Mouse (Mus musculus) effector memory CD4-positive, alpha-beta T cell, adult 7 months (primary cell): ENCODE data around the gene Trpc2. TPM values are rescaled to one million over a fixed set of nuclear protein-coding genes. Genes with fewer than 3 reads are reported as not detected.

ENCODE experiments used
- polyA plus RNA-seq: library from polyadenylated mRNA; unstranded; fragments of 100-300 nt; shearing (Covaris generic); gene quantifications from one replicate; pipeline ENCODE4 v1.2.1, GENCODE M21; 2017

Trpc2 gene
- polyA plus RNA-seq: 0.20 TPM

DNA sequence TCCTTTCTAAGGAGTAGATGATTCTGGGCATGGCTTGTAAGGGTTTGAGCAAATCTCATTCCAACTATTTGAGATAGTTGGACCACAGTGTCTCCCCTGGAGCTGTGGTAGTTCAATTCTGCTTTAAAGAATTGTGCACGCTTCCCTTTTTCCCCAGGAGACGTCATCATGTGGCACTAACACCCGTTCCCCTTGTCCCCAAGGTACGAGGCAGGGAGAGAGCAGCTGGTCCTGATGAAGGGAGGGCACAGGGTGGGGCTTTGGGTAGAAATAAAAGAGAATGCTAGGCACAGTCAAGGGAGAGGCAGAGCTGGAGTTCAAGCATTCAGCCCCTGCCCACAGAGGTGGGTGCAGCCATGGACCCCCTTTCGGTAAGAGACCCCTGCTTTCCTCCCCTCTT lies at the start of gene Trpc2:
Gene Trpc2, plus strand, starts transcription at position 301 of the 400 bp plus-strand sequence.

DNA sequence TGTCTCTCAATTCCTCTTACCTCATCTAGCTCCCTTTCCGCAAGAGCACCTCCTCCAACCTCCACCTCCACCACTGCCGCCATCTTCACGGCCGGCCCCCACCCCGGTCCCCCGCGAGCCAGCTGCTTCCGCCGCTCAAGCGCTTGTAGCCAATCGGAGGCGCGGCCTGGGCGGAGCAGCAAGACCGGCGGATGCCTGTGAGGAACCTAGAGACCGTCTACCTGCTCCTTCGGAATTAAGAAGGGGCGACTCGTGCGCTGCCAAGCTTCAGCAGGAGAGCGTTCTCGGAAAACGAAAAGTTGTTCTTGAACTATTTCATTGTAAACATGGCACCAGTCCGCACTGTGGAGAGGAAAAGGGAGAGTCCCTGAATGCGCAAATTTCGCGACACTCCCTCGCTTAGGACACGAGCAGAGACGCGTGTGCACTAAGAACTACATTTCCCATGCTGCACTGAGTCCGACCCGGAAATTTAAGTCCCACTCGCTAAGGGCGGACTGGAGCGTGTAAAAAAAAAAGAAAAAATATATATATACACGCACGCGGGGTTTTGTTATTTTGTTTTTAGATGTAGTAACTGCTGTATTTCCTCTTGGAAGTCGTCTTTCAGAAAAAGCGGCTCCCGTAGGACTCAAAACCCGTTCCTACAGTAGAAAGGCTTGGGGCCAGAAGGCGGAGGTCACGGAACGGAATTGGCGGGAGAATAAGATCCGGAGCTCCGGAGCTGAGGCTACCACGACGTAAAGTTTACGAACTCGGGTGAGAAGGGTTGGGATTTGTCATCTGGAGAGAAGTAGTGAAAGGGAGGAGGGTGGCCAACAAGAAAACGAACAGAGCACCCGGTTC lies 17.6 kb upstream of the Trpc2 start, which contains the start of the genes Rnf121, Xndc1 and Xntrpc:
Gene Rnf121, minus strand, starts transcription at position 424 of the 846 bp plus-strand sequence.
Gene Xndc1, plus strand, starts transcription at position 466 of the 846 bp plus-strand sequence.
Gene Xntrpc, plus strand, starts transcription at position 668 of the 846 bp plus-strand sequence.

GRCm38 (mm10) chr7:102101487-102101886 lies 18.6 kb downstream of the Trpc2 start, which contains the start of gene Art1:
Art1 (plus strand) TSS chr7:102101743.

DNA sequence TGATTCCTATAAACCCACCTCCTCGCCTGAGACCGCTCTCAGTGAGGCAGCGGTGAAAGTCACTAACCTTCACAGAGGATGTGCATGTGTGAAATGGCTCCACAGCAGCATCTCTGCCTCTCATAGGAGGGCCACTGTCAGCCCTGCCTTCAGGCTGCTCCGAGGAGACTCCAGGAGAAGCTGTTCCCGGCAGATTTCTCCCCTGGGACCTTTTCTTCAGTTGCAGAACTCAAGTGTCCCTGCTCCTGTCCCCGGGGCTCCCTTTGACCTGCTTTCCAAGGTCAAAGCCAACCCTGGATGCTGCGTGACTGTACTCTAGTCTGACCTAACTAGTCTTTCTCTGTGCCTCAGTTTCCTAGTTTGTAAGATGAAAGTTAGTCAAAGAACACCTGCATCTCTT lies 26.3 kb downstream of the Trpc2 start, which contains the start of gene Art5:
Gene Art5, minus strand, starts transcription at position 319 of the 400 bp plus-strand sequence.

DNA sequence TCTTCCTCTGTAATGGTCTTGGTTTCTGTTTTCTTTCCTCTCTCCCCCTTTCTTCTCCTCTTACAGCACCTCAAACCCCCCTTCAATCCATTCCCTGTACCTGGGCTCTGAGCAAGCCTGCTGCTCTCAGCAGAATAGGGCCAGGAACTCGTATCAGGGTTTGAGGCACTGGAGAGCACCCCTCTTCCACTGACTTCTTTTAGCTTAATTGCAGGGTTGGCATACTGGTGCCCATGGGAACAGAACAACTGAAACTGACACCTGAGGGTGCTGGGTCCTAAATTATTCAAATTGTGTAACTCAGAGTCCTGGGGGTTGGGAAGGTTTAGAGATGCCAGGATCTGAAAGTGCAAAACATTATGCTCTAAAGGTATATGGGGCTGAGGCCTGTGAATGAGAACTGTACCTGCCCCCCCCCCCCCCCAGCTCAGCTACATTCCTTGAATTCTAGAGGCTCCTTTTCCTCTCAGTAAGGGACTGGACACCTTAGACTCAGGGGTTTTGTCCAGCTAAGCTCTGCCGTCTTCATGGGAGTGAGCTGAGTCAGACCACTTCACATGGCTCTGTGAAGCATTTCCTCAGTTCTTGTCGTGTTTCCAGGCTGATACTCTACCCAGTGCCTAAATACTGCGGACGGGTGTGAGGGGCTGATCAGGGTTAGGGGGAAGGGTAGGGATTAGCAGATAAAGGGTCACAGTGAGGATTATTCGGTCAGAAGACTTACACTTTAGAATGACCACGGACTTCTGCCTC lies 33.8 kb downstream of the Trpc2 start, which contains the start of gene Chrna10:
Gene Chrna10, minus strand, starts transcription at position 250 of the 753 bp plus-strand sequence.

Other genes with a start within 250 kb of the Trpc2 start
- gene Inppl1, start 244.9 kb upstream of the Trpc2 start, polyA plus RNA-seq: 8.5 TPM
- not detected for gene Folr2, start 225.9 kb upstream of the Trpc2 start, polyA plus RNA-seq
- 24.8 TPM for gene Anapc15, start 219.4 kb upstream of the Trpc2 start, polyA plus RNA-seq
- not detected for gene Folr1, start 212.3 kb upstream of the Trpc2 start, polyA plus RNA-seq
- 74.6 TPM for gene Lamtor1, start 177.2 kb upstream of the Trpc2 start, polyA plus RNA-seq
- gene Tomt, start 176.8 kb upstream of the Trpc2 start, polyA plus RNA-seq: not detected
- gene Lrrc51, start 149.2 kb upstream of the Trpc2 start, polyA plus RNA-seq: 3.7 TPM
- 131 TPM for gene Numa1, start 149.0 kb upstream of the Trpc2 start, polyA plus RNA-seq
- gene Il18bp, start 64.4 kb upstream of the Trpc2 start, polyA plus RNA-seq: 4.4 TPM
- gene Rnf121, start 17.6 kb upstream of the Trpc2 start, polyA plus RNA-seq: 18.6 TPM
- 24.6 TPM for gene Xndc1, start 17.6 kb upstream of the Trpc2 start, polyA plus RNA-seq
- 0.27 TPM for gene Xntrpc, start 17.4 kb upstream of the Trpc2 start, polyA plus RNA-seq
- 0.32 TPM for gene Art1, start 18.6 kb downstream of the Trpc2 start, polyA plus RNA-seq
- 1.0 TPM for gene Art5, start 26.4 kb downstream of the Trpc2 start, polyA plus RNA-seq
- not detected for gene Chrna10, start 33.7 kb downstream of the Trpc2 start, polyA plus RNA-seq
- gene Nup98, start 127.1 kb downstream of the Trpc2 start, polyA plus RNA-seq: 123 TPM
- 33.9 TPM for gene Pgap2, start 127.1 kb downstream of the Trpc2 start, polyA plus RNA-seq
- gene Rhog, start 172.9 kb downstream of the Trpc2 start, polyA plus RNA-seq: 645 TPM
- gene Stim1, start 184.7 kb downstream of the Trpc2 start, polyA plus RNA-seq: 160 TPM